Mouse (Mus musculus): ENCODE measurements around the gene Arl4d. TPM values are rescaled to one million over a fixed set of nuclear protein-coding genes. Genes with fewer than 3 reads are reported as not detected.
A peak's percentile ranks its signal among the peaks of the same experiment; 100 is the strongest.

The Arl4d gene
- total and polyA plus RNA-seq, 2 experiments from 2014 or later: 8.1 to 11.3 TPM

- Histone ChIP-seq H3K9ac (replicated peaks; ENCODE audit: low read depth, low read length) (no peak overlapping the region), H3K9me3 (replicated peaks; ENCODE audit: control insufficient read depth, low read length) (no peaks in the 10 kb centered on the region), H3K27ac (ENCODE audit: low read depth) (peak overlapping the region; percentile 47; the same call in 1 of the 2 replicates), H3K27me3 (ENCODE audit: control insufficient read depth, insufficient read depth, low read length) (no peaks in the 10 kb centered on the region), H3K4me2 (ENCODE audit: low read depth, low read length) (no peak overlapping the region), H3K4me1 (ENCODE audit: control insufficient read depth, insufficient read depth) (peaks cover 7% of the 10 kb centered on the region; the same call in 1 of the 2 replicates), H3K4me3 (ENCODE audit: low read depth, low read length) (no peak overlapping the region), H3K36me3 (replicated peaks; ENCODE audit: control insufficient read depth, insufficient read depth, low read length) (no peaks in the 10 kb centered on the region)
- 60% methylated on average over 5 of the region's 7 CpGs for WGBS
- TF ChIP-seq EP300 (IDR thresholded peaks at IDR 0.05; ENCODE audit: low read depth): no peak
- no peak for TF ChIP-seq CTCF (IDR thresholded peaks at IDR 0.05; ENCODE audit: low read depth)
- ATAC-seq (ENCODE audit: insufficient read depth, low read depth): no peak
- DNase-seq (ENCODE audit: low spot score): no peak
These were observed 14.6 kb downstream of the Arl4d start for GRCm38 (mm10) chr11:101679907-101680306.

- Histone ChIP-seq H3K4me1 (ENCODE audit: control insufficient read depth, insufficient read depth) (peaks cover 7% of the 10 kb centered on the region; the same call in 1 of the 2 replicates), H3K4me3 (ENCODE audit: low read depth, low read length) (no peak overlapping the region), H3K4me2 (ENCODE audit: low read depth, low read length) (no peak overlapping the region), H3K27ac (ENCODE audit: low read depth) (peak overlapping the region; percentile 48), H3K9ac (replicated peaks; ENCODE audit: low read depth, low read length) (peak overlapping the region; percentile 29; the same call in 1 of the 2 replicates), H3K36me3 (replicated peaks; ENCODE audit: control insufficient read depth, insufficient read depth, low read length) (no peaks in the 10 kb centered on the region), H3K9me3 (replicated peaks; ENCODE audit: control insufficient read depth, low read length) (no peaks in the 10 kb centered on the region), H3K27me3 (ENCODE audit: control insufficient read depth, insufficient read depth, low read length) (no peaks in the 10 kb centered on the region)
- TF ChIP-seq CTCF (IDR thresholded peaks at IDR 0.05; ENCODE audit: low read depth): no peak
- no peak for TF ChIP-seq EP300 (IDR thresholded peaks at IDR 0.05; ENCODE audit: low read depth)
- WGBS: 50% methylated on average over 3 of the region's 3 CpGs
- DNase-seq (ENCODE audit: low spot score) (no peak), ATAC-seq (ENCODE audit: insufficient read depth, low read depth) (peak; percentile 24)
These were observed 15.4 kb downstream of the Arl4d start for GRCm38 (mm10) chr11:101680634-101681325.

- ATAC-seq (ENCODE audit: insufficient read depth, low read depth): no peak
- no peak overlapping the region for H3K27ac ChIP-seq (ENCODE audit: low read depth)
- H3K4me2 ChIP-seq (ENCODE audit: low read depth, low read length): no peak overlapping the region
- no peaks in the 10 kb centered on the region for H3K27me3 ChIP-seq (ENCODE audit: control insufficient read depth, insufficient read depth, low read length)
- no peak overlapping the region for H3K4me3 ChIP-seq (ENCODE audit: low read depth, low read length)
- TF ChIP-seq CTCF (IDR thresholded peaks at IDR 0.05; ENCODE audit: low read depth): no peak
- no peak for TF ChIP-seq EP300 (IDR thresholded peaks at IDR 0.05; ENCODE audit: low read depth)
- H3K9me3 ChIP-seq (replicated peaks; ENCODE audit: control insufficient read depth, low read length): no peaks in the 10 kb centered on the region
- H3K36me3 ChIP-seq (replicated peaks; ENCODE audit: control insufficient read depth, insufficient read depth, low read length): no peaks in the 10 kb centered on the region
- DNase-seq (ENCODE audit: low spot score): no peak
- WGBS: 86% methylated on average over 1 of the region's 1 CpGs
- H3K4me1 ChIP-seq (ENCODE audit: control insufficient read depth, insufficient read depth): peaks cover 8% of the 10 kb centered on the region; the same call in 1 of the 2 replicates
- no peak overlapping the region for H3K9ac ChIP-seq (replicated peaks; ENCODE audit: low read depth, low read length)
These were observed 16.6 kb downstream of the Arl4d start for GRCm38 (mm10) chr11:101681968-101682367.

GRCm38 (mm10) chr11:101682410-101682960 lies 17.1 kb downstream of the Arl4d start:
- no peak for TF ChIP-seq CTCF (IDR thresholded peaks at IDR 0.05; ENCODE audit: low read depth)
- no peak for TF ChIP-seq EP300 (IDR thresholded peaks at IDR 0.05; ENCODE audit: low read depth)
- H3K9me3 ChIP-seq (replicated peaks; ENCODE audit: control insufficient read depth, low read length): no peaks in the 10 kb centered on the region

GRCm38 (mm10) chr11:101687351-101688301 lies 22.3 kb downstream of the Arl4d start:
- Histone ChIP-seq H3K9me3 (replicated peaks; ENCODE audit: control insufficient read depth, low read length) (no peaks in the 10 kb centered on the region), H3K36me3 (replicated peaks; ENCODE audit: control insufficient read depth, insufficient read depth, low read length) (no peaks in the 10 kb centered on the region), H3K4me3 (ENCODE audit: low read depth, low read length) (no peak overlapping the region), H3K4me2 (ENCODE audit: low read depth, low read length) (peak overlapping the region; percentile 30; the same call in 1 of the 2 replicates), H3K4me1 (ENCODE audit: control insufficient read depth, insufficient read depth) (peaks cover 14% of the 10 kb centered on the region; the same call in 1 of the 2 replicates), H3K9ac (replicated peaks; ENCODE audit: low read depth, low read length) (no peak overlapping the region), H3K27me3 (ENCODE audit: control insufficient read depth, insufficient read depth, low read length) (no peaks in the 10 kb centered on the region), H3K27ac (ENCODE audit: low read depth) (peak overlapping the region; percentile 75)
- DNase-seq (ENCODE audit: low spot score) (peak; percentile 79), ATAC-seq (ENCODE audit: insufficient read depth, low read depth) (peak; percentile 88)
- TF ChIP-seq EP300 (IDR thresholded peaks at IDR 0.05; ENCODE audit: low read depth): no peak
- no peak for TF ChIP-seq CTCF (IDR thresholded peaks at IDR 0.05; ENCODE audit: low read depth)
- WGBS: 20% methylated on average over 13 of the region's 13 CpGs

More at GRCm38 (mm10) chr11:101682410-101682960, 17.1 kb downstream of the Arl4d start:
- Histone ChIP-seq H3K27ac (ENCODE audit: low read depth) (no peak overlapping the region), H3K36me3 (replicated peaks; ENCODE audit: control insufficient read depth, insufficient read depth, low read length) (no peaks in the 10 kb centered on the region), H3K4me3 (ENCODE audit: low read depth, low read length) (no peak overlapping the region), H3K4me1 (ENCODE audit: control insufficient read depth, insufficient read depth) (peaks cover 13% of the 10 kb centered on the region; the same call in 1 of the 2 replicates), H3K4me2 (ENCODE audit: low read depth, low read length) (no peak overlapping the region), H3K27me3 (ENCODE audit: control insufficient read depth, insufficient read depth, low read length) (no peaks in the 10 kb centered on the region), H3K9ac (replicated peaks; ENCODE audit: low read depth, low read length) (no peak overlapping the region)
- DNase-seq (ENCODE audit: low spot score): no peak
- WGBS: 70% methylated on average over 7 of the region's 7 CpGs
- ATAC-seq (ENCODE audit: insufficient read depth, low read depth): no peak

Measured in heart, postnatal 0 days (tissue).